Mouse (Mus musculus): ENCODE measurements at regions not wholly inside any gene's neighbourhood (a gene's known extent, or its start where the extent isn't known, plus 50 kb on each side); places are given as distances from the start of the nearest gene placed in this dataset.
A peak's percentile ranks its signal among the peaks of the same experiment; 100 is the strongest.

GRCm38 (mm10) chr5:118367047-118367446 is 122.0 kb downstream of the 2410131K14Rik start:
- H3K4me2 ChIP-seq, result no peak overlapping the region
- 0 out of 2 replicates have a peak, but pooled peaks cover 5% of the 10 kb centered on the region for H3K4me1 ChIP-seq
- no peak overlapping the region for H3K27ac ChIP-seq
- no peak overlapping the region for H3K4me3 ChIP-seq
- no peaks in the 10 kb centered on the region for H3K9me3 ChIP-seq
- 85% methylated on average over 11 of the region's 11 CpGs for WGBS
- 0 out of 2 replicates have a peak, but pooled peaks have one; percentile 22 for ATAC-seq (ENCODE audit: insufficient number of reproducible peaks, low FRiP score, low TSS enrichment, low read depth)
- no peaks in the 10 kb centered on the region for H3K27me3 ChIP-seq
- H3K9ac ChIP-seq, result no peak overlapping the region
- no peaks in the 10 kb centered on the region for H3K36me3 ChIP-seq

DNA sequence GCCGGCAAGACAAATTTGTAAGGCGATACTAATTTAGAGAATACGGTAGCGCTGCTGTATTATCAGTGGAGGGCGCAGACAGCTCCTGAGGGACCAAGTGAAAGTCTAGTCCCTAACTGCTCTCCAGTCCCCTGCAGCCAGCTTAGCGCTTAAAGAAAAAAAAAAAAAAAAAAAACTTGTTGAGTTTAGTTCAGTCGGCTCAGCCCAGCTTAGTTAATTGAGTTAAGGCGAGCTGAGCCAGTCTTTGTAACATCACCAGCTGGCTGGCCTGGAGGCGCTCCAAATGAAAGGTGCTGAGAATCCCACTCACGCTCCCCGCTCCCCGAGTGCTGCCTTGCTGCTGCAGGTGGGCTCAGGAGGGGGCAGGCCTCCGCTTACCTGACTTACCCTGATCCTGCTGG is 128.6 kb downstream of the 2410131K14Rik start:
- H3K4me1 ChIP-seq, result peaks cover 22% of the 10 kb centered on the region
- no peak overlapping the region for H3K4me2 ChIP-seq
- no peaks in the 10 kb centered on the region; the same call in 1 of the 2 replicates for H3K27me3 ChIP-seq
- H3K27ac ChIP-seq, result peak overlapping the region; percentile 11; the same call in 1 of the 2 replicates
- ATAC-seq (ENCODE audit: insufficient number of reproducible peaks, low FRiP score, low TSS enrichment, low read depth), result no peak
- 11% methylated on average over 13 of the region's 13 CpGs for WGBS
- H3K36me3 ChIP-seq, result no peaks in the 10 kb centered on the region
- H3K9me3 ChIP-seq, result no peaks in the 10 kb centered on the region
- no peak overlapping the region for H3K9ac ChIP-seq
- H3K4me3 ChIP-seq, result no peak overlapping the region

DNA sequence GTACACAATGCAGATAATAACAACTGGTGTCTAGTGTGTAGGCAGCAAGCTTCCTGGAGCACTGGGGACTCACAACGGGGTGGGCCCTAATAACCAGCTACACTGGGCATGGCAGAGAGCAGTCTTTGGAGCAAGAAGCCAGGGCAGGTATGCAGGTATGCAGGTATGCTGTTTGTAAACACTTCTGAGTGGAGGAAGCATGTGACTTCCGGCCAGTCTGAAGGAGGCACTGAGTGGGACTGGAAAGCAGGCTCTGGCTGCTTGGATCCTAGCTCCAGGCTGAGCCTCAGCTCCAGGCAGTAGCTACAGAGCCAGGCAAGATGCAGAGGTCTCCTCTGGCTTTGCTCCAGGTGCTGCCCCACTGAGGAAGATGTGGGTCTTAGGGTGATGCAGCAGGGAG is 129.9 kb downstream of the 2410131K14Rik start:
- Histone ChIP-seq H3K4me1 (peaks cover 31% of the 10 kb centered on the region), H3K4me3 (no peak overlapping the region), H3K4me2 (no peak overlapping the region), H3K27ac (no peak overlapping the region), H3K27me3 (no peaks in the 10 kb centered on the region; the same call in 1 of the 2 replicates), H3K9me3 (no peaks in the 10 kb centered on the region), H3K9ac (no peak overlapping the region), H3K36me3 (no peaks in the 10 kb centered on the region)
- 47% methylated on average over 2 of the region's 2 CpGs for WGBS
- ATAC-seq (ENCODE audit: insufficient number of reproducible peaks, low FRiP score, low TSS enrichment, low read depth), result no peak

DNA sequence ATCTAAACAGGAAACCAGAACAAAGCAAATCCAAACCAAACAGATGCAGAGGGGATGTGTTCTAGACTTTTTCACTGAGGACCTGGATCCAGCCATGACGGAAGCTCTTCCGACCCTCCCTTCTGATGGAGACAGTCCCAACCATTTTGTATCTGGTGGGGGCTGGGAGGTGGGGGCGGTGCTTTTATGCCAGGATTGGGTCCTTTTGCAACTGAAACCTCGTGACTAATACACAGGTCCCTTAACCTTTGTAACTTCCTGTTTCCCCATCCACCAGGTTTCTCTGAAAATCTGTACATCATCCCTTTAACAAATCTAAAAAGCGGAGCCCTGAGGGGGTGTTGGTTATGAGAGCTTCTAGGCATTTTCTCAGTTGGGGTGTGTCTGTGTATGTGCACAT is 130.9 kb downstream of the 2410131K14Rik start:
- Histone ChIP-seq H3K4me2 (no peak overlapping the region), H3K4me1 (peaks cover 41% of the 10 kb centered on the region), H3K4me3 (no peak overlapping the region), H3K9me3 (no peaks in the 10 kb centered on the region), H3K9ac (no peak overlapping the region), H3K27me3 (no peaks in the 10 kb centered on the region; the same call in 1 of the 2 replicates), H3K27ac (no peak overlapping the region), H3K36me3 (no peaks in the 10 kb centered on the region)
- 73% methylated on average over 5 of the region's 5 CpGs for WGBS
- no peak for ATAC-seq (ENCODE audit: insufficient number of reproducible peaks, low FRiP score, low TSS enrichment, low read depth)

DNA sequence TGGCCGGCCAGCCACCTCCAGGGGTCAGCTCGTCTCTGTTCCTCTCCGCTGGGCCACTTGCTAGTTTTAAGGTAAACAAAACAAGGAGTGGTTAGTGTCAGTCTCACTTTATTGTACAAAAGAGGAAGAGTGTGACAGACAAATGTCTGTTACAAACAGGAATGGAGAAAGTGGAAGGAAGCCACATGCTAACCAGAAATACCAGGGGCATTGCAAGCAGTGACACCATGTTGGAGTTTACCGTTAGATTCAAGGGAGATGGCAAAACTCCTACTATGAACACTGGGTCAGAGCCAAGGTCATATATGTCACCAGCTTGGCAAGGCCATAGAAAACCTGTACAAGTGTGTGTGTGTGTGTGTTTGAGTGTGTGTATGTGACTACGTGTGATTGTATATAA is 131.5 kb downstream of the 2410131K14Rik start:
- Histone ChIP-seq H3K27me3 (no peaks in the 10 kb centered on the region; the same call in 1 of the 2 replicates), H3K9me3 (no peaks in the 10 kb centered on the region), H3K4me1 (peaks cover 46% of the 10 kb centered on the region), H3K27ac (no peak overlapping the region), H3K4me3 (no peak overlapping the region), H3K4me2 (no peak overlapping the region), H3K9ac (no peak overlapping the region), H3K36me3 (no peaks in the 10 kb centered on the region)
- WGBS, result 71% methylated on average over 5 of the region's 5 CpGs
- ATAC-seq (ENCODE audit: insufficient number of reproducible peaks, low FRiP score, low TSS enrichment, low read depth), result no peak

DNA sequence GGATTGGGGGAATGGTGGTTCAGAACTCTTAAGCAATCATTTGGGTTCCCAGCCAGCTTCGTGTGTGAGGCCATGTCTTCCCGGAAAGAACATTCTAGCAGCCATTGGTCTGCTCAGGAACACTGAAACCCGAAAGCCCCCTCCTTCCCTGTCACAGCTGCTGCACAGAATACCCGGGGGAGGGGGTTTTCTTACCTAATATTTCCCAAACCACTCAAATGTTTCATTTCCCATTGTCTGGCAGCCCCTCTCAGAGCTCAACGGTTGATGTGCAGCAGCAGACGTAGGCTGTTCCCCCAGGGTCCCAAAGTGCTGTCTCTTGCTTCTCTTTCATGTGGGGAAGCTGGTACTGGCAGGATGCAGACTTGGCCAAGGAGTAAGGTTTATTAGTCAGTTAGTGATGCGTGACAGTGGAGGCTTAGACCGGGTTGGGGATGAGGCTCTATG is 132.4 kb downstream of the 2410131K14Rik start:
- H3K4me2 ChIP-seq, result no peak overlapping the region
- no peak overlapping the region for H3K9ac ChIP-seq
- H3K4me3 ChIP-seq, result no peak overlapping the region
- 48% methylated on average over 8 of the region's 8 CpGs for WGBS
- no peak overlapping the region for H3K27ac ChIP-seq
- no peaks in the 10 kb centered on the region; the same call in 1 of the 2 replicates for H3K27me3 ChIP-seq
- peaks cover 50% of the 10 kb centered on the region for H3K4me1 ChIP-seq
- no peak for ATAC-seq (ENCODE audit: insufficient number of reproducible peaks, low FRiP score, low TSS enrichment, low read depth)
- no peaks in the 10 kb centered on the region for H3K36me3 ChIP-seq
- no peaks in the 10 kb centered on the region for H3K9me3 ChIP-seq

- Histone ChIP-seq H3K4me1 (peaks cover 39% of the 10 kb centered on the region), H3K4me3 (no peak overlapping the region), H3K9ac (no peak overlapping the region), H3K36me3 (no peaks in the 10 kb centered on the region), H3K9me3 (no peaks in the 10 kb centered on the region), H3K27ac (0 out of 2 replicates have a peak overlapping the region, but pooled peaks have one; percentile 87), H3K27me3 (no peaks in the 10 kb centered on the region), H3K4me2 (no peak overlapping the region)
- WGBS, result 47% methylated on average over 24 of the region's 24 CpGs
- no peak for ATAC-seq (ENCODE audit: insufficient number of reproducible peaks, low FRiP score, low TSS enrichment, low read depth)
Measured at GRCm38 (mm10) chr5:118379245-118380051, 134.4 kb downstream of the 2410131K14Rik start.

GRCm38 (mm10) chr5:118380052-118380421 is 135.0 kb downstream of the 2410131K14Rik start:
- Histone ChIP-seq H3K4me2 (peak overlapping the region; percentile 92), H3K36me3 (no peaks in the 10 kb centered on the region), H3K9me3 (no peaks in the 10 kb centered on the region), H3K4me3 (peak overlapping the region; percentile 49), H3K27ac (peak overlapping the region; percentile 87), H3K9ac (no peak overlapping the region), H3K4me1 (peaks cover 39% of the 10 kb centered on the region), H3K27me3 (no peaks in the 10 kb centered on the region)
- 30% methylated on average over 5 of the region's 5 CpGs for WGBS
- no peak for ATAC-seq (ENCODE audit: insufficient number of reproducible peaks, low FRiP score, low TSS enrichment, low read depth)

GRCm38 (mm10) chr5:118380422-118381293 is 135.6 kb downstream of the 2410131K14Rik start:
- Histone ChIP-seq H3K27me3 (no peaks in the 10 kb centered on the region), H3K36me3 (no peaks in the 10 kb centered on the region), H3K9me3 (no peaks in the 10 kb centered on the region), H3K9ac (peak overlapping the region; percentile 44), H3K27ac (peak overlapping the region; percentile 87), H3K4me2 (peak overlapping the region; percentile 92), H3K4me3 (peak overlapping the region; percentile 49), H3K4me1 (peaks cover 38% of the 10 kb centered on the region)
- ATAC-seq (ENCODE audit: insufficient number of reproducible peaks, low FRiP score, low TSS enrichment, low read depth), result peak; percentile 67
- WGBS, result under 1% methylated on average over 42 of the region's 45 CpGs

- peaks cover 41% of the 10 kb centered on the region for H3K4me1 ChIP-seq
- H3K4me3 ChIP-seq, result peak overlapping the region; percentile 49
- peak; percentile 49 for ATAC-seq (ENCODE audit: insufficient number of reproducible peaks, low FRiP score, low TSS enrichment, low read depth)
- H3K9me3 ChIP-seq, result no peaks in the 10 kb centered on the region
- peak overlapping the region; percentile 87 for H3K27ac ChIP-seq
- no peaks in the 10 kb centered on the region for H3K36me3 ChIP-seq
- under 1% methylated on average over 12 of the region's 12 CpGs for WGBS
- peak overlapping the region; percentile 44 for H3K9ac ChIP-seq
- H3K4me2 ChIP-seq, result peak overlapping the region; percentile 92
- no peaks in the 10 kb centered on the region for H3K27me3 ChIP-seq
Measured at GRCm38 (mm10) chr5:118381294-118381675, 136.3 kb downstream of the 2410131K14Rik start.

- H3K36me3 ChIP-seq, result no peaks in the 10 kb centered on the region
- 0 out of 2 replicates have a peak, but pooled peaks cover 3% of the 10 kb centered on the region for H3K9me3 ChIP-seq
- H3K27me3 ChIP-seq, result no peaks in the 10 kb centered on the region
- H3K4me1 ChIP-seq, result peaks cover 27% of the 10 kb centered on the region
- H3K4me2 ChIP-seq, result no peak overlapping the region
- no peak overlapping the region for H3K9ac ChIP-seq
- WGBS, result 42% methylated on average over 4 of the region's 4 CpGs
- H3K27ac ChIP-seq, result peak overlapping the region; percentile 71
- H3K4me3 ChIP-seq, result no peak overlapping the region
- 0 out of 2 replicates have a peak, but pooled peaks have one; percentile 50 for ATAC-seq (ENCODE audit: insufficient number of reproducible peaks, low FRiP score, low TSS enrichment, low read depth)
Measured at GRCm38 (mm10) chr5:118386126-118386525, 141.1 kb downstream of the 2410131K14Rik start.

Data from limb, embryonic 15.5 days (tissue).